Mouse (Mus musculus) embryo, embryonic 10.5 days (tissue): ENCODE data around the gene Plekhf1.
A peak's percentile ranks its signal among the peaks of the same experiment; 100 is the strongest.

Experiments
- DNase-seq: peaks from one replicate; pipeline ENCODE4 v3.0.0-alpha.2; 2015; ENCODE audit warnings: low spot score

Plekhf1 gene

DNA sequence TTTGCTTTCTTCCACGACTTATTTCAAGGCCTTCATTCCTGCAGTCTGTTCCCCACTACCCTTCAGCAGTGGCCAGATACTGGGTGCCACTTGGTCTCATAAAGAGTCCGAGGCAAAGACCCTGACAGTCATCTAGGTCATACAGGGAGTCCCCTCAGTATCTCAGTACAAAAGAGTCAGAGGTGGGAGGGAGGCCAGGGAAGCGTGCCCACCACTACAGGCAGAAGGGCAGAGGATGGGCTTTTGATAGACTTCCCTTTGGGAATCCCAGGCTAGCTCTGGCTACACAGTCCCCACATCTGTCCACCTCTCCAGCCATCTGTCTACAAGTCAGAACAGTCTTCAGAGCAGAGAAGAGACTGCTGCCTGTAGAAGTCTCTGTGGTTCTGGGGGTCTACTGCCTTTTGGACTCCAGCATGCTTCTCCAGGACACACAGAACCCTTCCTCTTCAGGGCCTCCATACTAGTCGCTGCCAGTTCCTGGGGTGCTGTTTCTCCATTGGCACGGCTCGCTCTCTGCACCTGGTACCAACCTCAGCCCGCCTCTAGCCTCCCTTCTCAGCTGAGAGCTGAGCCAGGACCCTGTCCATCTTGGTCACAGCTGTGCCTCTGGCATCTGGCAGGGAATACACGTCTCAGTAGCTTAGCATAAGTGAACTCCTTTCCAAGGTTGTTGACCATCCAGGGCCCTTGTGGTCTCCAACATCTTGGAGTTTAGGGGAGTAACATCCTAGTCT, 9.0 kb downstream of the Plekhf1 start:
- DNase-seq = no peak

DNA sequence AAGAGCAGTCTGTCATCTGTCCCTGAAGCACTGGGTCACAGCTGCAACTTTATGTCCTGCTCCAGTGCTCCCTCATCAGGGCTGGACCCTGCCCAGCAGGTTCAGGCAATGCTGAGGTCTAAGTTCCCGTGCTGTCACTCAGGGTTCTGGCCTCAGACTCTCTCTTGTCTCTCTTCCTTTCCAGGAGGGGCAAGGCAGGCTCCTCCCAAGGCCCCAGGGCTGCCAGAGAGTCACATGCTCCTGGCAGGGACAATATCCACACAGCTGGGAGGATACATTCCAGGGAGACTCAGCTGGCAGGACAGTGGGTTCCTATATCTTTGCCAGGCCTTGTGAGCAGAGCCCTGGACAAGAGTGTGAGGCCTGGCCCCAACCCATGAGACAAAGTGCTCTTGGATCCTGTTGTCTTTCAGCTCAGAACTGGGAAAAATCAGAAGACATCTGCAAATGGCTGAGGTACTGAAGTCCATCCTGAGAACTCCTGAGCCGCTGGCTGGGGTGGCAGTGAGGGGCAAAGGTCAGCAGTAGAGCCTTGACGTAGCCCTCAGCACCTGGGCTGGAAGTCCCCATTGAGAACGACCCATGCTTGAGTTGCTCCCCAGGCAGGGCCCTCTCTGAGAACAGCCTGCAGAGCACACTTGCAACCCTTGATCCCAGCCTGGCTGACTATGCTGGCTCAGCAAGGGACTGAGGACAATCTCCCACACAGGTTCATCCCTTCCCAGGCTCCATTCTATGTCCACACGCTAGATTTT, 10.2 kb downstream of the Plekhf1 start:
- DNase-seq = no peak

DNA sequence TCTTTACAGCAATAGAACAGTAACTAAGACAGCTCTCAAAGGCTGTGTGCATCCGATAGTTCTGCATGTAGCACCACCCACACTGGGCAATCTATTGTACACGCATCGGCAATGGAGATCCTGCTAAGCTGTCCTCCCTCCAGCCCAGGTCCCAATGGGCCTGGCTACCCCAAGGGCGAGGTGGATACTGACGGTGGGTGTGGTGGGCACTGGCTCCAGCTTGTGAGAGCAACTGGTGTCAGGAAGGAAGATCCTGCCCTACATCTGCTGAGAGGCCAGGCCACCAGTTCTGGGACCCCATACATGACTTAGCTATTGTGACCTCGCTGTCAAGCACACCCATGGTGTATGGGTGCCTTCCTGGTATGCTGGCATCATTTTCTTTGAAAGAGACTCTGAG, 12.1 kb downstream of the Plekhf1 start:
- DNase-seq = no peak

DNA sequence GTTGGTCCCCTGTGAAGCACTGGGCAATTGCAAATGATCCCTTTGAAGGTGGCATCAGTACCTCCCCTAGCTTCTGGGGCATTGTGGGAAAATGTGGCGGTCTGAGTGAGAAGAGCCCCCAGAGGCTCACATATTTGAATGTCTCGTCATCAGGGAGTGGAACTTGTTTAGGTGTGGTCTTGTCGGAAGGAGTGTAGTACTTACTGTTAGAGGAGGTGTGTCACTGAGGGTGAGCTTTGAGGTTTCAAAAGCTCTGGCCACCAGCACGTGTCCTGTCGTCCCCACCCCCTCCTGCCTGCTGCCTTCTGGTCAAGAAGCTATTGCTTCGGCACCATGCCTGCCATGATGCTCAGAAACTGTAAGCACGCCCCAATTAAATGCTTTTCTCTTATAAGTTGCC, 12.5 kb downstream of the Plekhf1 start:
- no peak for DNase-seq

DNA sequence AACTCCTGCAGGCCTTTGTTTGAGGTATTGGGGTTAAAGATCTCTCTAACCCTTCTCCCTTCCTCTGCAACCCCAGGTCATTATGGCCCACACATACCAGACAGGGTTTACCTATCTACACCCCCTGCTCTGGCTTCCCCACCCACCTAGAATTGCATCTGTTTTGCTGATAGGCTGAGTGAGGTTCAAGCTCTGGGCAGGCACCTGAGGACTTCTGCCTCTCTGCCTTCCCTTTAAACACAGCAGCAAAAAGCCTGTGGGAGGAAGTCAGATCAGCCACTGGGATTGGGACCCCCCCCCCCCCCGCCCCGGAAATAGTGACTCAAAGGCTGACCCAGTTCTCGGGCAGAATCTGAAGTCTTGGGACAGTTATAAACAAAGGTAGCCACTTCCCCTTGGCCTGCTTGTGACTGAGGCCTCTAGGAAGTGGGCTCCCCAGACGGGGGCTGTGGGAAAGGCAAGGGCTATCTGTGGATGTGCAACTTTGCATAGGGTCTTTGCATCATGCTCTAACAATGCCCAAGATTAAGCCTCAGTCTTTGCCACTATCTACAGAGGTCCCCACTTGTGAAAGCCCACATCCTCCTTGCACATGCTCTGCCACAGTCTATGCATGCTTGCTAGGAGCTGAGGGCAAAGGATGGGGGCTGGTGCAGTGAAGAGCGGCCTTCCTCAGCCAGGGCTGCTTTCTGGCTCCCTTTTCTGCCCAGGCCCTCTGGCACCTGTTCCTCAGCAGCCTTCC, 13.2 kb downstream of the Plekhf1 start:
- no peak for DNase-seq

DNA sequence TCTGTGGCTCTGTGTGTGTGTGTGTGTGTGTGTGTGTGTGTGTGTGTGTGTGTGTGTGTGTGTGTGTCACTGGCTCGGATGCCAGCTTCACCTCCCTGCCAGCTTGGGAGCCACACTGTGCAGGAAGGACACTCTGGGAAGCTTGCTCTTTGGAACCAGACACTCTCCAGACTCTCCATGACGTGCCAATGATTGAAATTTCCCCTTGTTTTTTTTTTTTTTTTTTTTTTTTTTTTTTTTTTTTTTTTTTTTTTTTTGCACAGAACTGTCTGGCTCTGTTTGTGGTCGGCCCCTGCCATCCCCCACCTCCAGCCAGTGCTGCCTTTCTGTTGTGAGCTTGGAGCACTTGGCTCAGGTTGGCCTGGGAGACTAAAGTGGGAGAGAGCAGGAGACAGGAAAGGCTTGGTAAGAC, 15.2 kb downstream of the Plekhf1 start:
- no peak for DNase-seq

DNA sequence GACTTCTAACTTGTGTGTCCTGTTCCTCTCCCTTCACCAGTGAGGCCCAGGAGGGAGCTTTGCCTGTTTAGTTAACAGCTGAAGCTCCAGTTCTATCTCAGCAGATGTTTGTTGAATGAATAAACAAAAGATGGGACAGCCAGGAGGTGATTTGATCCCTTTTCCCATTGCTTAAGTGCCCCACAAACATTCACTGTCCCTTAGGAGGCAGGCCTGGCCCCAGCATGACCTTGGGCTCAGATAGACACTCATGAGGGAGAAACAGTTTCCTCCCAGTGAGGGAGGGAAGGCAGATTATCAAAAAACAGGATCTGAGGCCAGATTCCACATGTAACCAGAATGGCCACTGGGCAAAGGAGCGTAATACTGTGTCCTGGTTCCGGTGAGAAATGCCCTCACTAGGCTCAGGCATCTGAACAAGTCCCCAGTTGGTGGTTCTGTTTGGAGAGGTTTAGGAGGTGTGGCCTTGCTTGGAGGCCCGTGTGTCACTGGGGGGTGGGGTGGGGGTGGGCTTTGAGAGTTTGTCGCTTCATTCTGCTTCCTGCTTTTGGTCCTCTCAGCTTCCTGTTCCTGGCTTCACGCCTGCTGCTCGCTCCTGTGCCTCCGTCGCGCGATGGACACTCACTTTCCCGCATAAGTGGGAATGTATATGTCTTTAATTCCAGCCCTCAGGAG, 18.2 kb downstream of the Plekhf1 start:
- DNase-seq = no peak

DNA sequence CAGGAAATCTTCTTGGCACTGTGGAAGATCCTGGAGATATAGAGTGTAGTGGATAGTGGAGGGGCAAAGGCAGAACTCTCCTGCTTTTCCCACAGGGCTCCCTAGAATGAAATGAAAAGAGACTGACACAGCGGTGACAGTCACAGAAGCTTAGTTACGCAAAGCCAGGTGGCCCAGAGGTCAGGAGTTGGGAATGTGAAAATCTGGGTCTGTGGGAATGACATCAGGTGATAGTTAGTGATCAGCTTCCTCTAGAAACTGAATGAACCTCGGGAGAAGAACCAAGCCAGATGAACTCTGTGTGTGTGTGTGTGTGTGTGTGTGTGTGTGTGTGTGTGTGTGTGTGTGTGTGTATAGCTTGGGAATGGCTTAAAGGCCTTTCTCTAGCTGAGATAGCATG, 18.8 kb downstream of the Plekhf1 start:
- no peak for DNase-seq

DNA sequence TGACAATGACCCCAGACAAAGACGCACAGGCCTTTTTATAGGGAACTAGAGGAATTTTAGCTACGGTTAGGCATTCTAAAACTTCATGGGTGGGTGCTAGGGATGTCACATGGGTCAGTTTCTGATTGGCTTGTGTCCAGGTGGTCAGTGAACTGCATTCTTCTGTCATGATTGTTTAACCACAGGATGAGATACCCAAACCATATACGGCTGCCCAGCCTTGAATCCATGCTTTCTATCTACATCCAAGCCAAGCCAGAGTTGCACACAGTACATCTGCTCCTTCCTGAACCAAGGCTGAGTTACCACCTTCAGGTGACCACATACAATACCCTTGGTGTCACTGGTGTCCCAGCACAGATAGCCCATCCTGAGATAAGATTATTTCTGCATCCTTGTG, 21.3 kb downstream of the Plekhf1 start:
- DNase-seq = no peak

DNA sequence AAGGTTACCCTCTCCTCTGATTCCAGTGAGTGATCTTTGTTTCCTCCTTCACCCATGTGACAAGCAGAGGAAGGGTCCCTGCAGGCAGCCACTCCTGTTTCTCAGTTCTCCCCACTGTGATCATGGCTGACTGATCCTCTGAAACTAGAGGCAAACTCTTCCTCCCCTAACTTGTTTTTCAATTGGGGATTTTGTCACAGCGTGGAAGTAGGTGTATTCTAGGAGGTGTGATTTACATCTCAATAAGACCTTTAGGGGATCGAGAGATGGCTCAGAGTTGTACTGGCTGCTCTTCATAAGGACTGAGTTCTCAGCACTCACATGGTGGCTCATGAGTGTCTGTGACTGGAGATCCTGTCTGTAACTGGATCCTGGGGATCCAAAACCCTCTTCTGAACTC, 22.0 kb downstream of the Plekhf1 start:
- no peak for DNase-seq

DNA sequence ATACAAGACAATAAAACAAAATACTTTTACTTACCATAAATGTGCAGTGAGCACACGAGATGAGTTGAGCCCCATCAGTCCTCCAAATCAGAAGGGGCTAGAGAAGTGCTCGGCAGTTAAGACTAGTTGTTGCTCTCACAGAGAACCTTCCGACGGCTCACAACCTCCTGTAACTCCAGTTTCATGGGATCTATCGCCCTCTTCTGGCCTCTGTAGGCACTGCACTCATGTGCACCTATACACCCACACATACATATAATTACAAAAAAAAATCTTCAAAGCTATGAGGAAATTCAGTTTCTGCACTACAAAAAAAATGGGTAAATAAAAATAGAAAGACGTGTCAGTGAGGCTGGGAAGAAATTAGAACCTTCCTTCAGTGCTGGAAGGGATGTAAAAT, 23.5 kb downstream of the Plekhf1 start:
- DNase-seq = no peak

DNA sequence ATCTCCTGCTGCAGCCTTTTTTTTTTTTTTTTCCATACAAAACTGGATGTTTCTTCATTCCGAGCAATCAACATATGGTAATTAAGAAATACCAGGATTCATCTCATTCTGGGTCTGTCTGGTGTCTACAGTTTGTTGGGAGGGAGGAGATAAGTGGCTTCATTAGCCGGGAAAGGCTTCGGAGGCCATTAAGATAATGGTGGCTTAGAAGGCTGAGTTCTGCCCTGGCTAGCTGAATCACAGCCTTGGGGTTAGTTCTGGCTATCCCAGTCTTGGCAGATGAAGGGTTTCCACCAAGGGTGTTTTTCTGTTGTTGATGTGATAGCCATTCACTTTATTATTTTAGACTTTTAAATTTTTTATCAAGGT, 26.5 kb downstream of the Plekhf1 start:
- DNase-seq = no peak

DNA sequence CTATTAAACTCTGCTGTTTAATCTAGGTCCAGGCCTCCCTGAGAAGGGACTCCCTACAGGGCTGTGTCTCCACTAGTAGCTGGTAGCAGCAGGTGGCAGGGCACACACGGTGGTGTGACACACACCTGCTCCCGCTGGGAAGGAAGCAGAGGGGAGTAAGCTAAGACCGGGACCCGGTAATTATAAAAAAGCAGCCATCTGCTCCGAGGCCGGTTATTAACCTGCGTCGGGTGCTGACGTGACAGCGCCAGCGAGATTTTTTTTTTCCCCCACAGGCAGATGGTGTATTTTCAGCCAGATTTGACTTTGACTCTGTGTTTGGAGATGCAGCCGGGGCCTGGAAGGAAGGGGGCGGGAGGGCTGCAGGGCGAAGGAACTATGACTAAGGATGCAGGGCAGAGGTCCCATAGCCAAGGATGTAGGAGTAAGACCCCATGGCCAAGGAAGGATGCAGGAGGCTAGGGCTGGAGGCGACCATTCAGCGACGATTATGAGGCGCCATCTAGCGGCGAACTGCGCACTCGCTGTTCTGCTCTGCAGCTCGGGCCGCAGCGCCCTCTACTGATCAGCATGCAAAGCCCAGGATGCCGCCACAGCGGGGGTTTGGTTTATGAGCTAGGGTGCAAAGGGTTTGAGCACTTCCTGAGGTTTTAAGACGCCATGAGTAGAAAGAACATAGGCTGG, 27.1 kb downstream of the Plekhf1 start:
- DNase-seq = peak; percentile 92

DNA sequence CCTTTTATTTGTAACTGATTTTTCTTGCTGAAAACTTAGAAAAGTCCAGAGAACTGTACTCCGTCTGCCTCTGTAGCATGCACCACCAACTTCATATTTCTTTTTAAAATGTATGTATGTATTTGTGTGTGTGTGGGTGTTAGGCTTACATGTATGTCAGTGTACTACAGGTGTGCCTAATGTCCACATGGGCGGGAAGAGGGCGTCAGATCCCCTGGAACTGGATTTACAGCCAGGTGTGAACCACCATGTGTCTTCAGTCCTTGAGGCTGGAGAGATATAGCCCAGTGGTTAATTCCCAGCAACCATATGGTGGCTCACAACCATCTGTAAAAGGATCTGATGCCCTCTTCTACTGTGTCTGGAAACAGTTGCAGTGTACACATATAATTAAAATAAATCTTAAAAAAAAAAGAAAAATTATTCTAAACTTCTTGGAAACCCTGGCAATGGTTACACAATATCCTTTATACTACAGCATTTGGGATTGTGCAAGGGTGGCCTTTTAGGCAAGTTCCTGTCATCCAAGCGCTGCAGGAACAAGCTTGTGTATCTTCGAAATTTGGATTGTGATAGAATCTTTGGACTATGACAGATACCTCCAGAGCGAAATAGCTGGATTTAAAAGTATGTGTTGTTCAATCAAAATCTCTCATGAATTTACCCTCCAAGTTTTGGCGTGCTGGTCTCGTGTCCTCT, 27.8 kb downstream of the Plekhf1 start:
- no peak for DNase-seq

DNA sequence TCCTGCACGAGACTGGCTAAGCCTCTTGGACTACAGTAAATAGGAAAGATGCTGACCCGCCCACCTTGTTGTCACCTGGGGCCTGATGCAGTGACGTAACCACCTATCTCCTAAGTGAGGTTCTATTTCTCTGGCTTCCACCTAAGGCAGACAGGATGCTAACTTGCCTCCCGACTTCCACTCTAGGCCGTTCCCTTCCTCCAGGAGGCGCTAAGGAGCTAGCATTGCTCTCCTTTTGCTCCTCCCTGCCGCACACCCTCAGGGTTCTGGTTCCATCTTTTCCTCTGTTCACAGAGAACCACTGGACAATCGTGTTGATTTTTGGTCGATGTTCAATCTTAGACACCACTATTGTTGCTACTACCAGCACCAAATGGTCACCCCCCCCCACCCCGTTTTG, 36.2 kb downstream of the Plekhf1 start:
- DNase-seq = no peak

DNA sequence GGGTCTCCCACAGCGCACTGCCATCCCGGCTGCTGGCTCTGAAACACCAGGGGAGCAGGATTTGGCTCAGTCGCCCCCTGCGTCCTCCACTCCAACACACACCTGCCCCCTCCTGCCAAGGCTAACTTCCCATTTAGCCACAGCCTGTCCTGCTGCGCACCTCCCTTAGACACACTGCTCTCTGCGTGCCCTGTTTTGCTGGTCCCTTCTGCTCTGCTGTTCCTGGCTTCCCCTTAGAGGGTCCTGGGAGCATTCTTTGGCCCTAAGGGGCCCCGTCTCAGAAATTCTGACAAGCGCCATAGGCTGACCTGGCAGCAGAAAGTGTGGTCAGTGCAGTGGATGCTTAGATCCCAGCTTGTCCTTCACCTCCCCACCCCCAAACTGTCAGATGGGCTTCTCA, 36.7 kb downstream of the Plekhf1 start:
- no peak for DNase-seq

DNA sequence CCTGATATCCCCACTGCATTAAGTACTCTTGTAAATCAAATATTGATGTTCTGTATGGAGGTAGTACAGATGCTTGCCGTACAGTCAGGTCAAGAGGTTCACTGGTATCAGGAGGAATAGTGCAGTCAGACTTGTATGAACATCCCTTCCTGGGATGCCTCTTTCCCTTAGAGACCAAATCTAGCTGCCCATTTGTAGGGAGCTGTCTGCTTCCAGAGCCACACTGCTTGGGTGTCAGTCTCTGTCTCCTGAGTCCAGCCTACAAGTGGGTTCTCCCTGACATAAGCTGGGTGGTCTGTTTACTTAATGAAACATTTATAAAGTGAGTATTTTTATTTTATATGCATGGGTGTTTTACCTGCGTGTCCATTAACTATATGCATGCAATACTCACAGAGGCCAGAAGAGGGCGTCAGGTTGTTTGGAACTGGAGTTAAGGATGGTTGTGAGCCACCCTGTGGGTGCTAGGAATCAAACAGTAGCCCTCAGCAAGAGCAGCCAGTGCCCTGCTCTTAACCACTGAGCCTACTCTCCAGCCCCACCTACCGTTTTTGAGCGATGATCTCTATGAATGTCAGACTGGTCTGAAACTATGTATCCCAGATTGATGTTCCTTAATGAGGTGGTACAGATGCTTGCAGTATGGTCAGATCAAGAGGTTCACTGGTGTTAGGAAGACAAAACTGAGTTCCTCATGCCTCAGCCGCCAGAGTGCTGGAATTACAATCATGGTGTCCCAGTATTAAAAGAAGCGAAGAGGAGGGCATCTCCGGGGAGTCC, 37.6 kb downstream of the Plekhf1 start:
- DNase-seq = no peak

DNA sequence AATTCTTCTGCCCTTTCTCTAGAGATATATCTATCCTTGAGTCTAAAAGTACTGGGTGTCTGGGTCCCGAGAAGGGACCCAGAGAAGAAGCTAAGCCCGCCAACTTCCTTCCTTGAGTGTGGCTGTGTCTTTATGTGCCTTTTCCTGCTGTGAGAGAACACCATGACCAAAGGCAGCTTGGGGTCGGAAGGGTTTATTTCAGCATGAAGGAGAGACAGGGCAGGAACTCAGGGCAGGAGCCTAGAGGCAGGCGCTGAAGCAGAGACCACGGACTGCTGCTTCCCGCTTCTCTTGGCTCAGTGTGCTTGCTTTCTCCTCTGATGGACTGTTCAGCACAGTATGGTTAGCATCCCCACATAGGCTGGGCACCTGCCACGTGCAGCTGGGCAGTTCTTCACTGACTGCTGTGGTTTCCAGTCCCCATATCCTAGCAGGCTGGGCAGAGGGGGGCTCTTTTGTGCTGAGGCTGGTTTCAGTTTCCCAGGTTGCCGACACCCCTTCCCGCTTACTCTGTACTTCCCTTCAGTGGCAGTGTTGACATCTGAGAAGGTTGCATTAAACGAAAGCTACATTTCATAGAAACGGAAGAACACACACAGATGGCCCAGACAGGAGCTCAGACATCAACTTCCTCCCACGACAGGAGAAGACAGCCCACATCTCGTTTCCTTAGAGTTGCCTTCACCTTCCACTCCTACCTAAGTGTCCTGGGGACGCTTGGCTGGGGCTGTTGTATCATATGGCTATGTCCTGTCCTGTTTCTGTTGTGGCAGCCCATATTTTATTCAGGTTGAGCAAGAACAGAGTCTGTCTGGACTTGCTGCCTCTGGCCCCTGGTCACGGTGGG, 38.5 kb downstream of the Plekhf1 start:
- DNase-seq = no peak

DNA sequence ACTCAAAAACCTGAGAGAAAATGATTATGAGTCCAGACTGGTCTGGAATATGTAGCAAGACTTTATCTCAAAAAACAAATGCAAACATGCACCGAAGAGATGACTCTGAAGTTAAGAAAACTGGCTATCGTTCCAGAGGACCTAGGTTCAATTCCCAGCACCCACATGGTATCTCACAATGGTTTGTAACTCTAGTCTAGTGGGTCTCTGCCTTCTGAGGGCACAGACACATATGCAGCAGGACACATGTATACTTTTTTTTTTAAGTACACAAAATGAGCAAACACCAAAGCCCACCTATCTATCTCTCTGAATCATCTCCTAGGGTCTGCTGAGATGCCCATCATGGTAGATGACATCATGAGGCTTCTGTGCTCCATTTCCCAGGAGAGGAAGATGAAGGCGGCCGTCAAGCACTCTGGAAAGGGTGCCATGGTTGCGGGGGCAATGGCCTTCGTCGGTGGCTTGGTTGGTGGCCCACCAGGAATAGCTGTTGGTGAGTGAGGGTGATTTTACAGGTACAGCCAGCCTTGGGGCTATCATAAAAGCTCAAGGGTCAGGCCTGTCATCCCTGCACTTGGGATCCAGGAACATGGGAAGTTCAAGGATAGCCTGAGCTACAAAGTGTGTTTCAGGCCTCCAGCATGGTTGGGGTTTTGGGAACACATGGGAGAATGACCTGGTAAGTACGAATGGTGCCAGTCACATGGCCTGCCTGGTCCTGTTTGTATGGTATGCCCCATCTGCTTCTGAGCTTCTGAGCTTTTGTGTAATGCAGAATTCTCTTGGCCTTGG, 39.3 kb downstream of the Plekhf1 start:
- no peak for DNase-seq
